Comparison of ENCODE assay signal across 24 mouse cellular contexts in genomic region chr11:46690136-46690535, GRCm38 (mm10). TPM values are rescaled to one million over a fixed set of nuclear protein-coding genes. Genes with fewer than 3 reads are reported as not detected.
DNase-seq lines count a peak whose midpoint lies in the region; ATAC-seq and TF ChIP-seq lines count a peak whose summit lies in the region.
"Had no signal": no experiment of that assay in that cellular context is flagged by ENCODE, and none has a peak within 500 bp of the region (broad histone marks: within the 10 kb centered on the region; RNA-seq: fewer than 3 reads in every experiment).

No protein-coding gene starts in this region.

- no peaks in the 10 kb centered on the region for H3K27me3 ChIP-seq in kidney, adult 2 months (replicated peaks; ENCODE audit: control insufficient read depth, insufficient read depth, low read length)
- H3K27me3 ChIP-seq in Patski = no peaks in the 10 kb centered on the region
- H3K27me3 ChIP-seq: CH12.LX had no signal

- H3K4me3 ChIP-seq in kidney, adult 2 months (ENCODE audit: insufficient read depth, low read depth, low read length) = no peak overlapping the region

- H3K27ac ChIP-seq in kidney, adult 2 months (ENCODE audit: insufficient read depth, low read depth, low read length) = peak overlapping the region; percentile 98

- H3K4me1 ChIP-seq in kidney, adult 2 months (ENCODE audit: control insufficient read depth, insufficient read depth, low read length) = peaks cover 16% of the 10 kb centered on the region

- WGBS in kidney, adult 2 months = 62% methylated on average over 2 of the region's 2 CpGs

- POLR2A ChIA-PET in Patski (lab: Charles Lee) = no interaction called here

- no peak for TF ChIP-seq CTCF in kidney, adult 2 months (conservative IDR thresholded peaks at IDR 0.05; ENCODE audit: insufficient read depth, insufficient read length, low read depth, low read length)
- no peak for TF ChIP-seq CTCF in Patski (IDR thresholded peaks at IDR 0.05)

- peak; percentile 18 for ATAC-seq in Patski
- ATAC-seq: activated CD4-positive, CD25-positive, alpha-beta regulatory T cell, adult 4 months; CD4-positive, CD25-positive, alpha-beta regulatory T cell, adult 4 months had no signal

- no peak for TF ChIP-seq POLR2A in kidney, adult 2 months (IDR thresholded peaks at IDR 0.05; ENCODE audit: low read depth, low read length)

- in situ Hi-C loops in Patski (cut with MboI; ENCODE audit: low pct_unique_long_range_greater_than_20kb) = loop anchor here (10.0 kb wide), 1 partner anchor 55 kb away; no protein-coding TSS in a partner anchor

- CTCF ChIA-PET in Patski (lab: Charles Lee) = no interaction called here

- H3K36me3 ChIP-seq in kidney, adult 2 months (ENCODE audit: control insufficient read depth, insufficient read depth, low read length) = no peaks in the 10 kb centered on the region; the same call in 1 of the 2 replicates
- H3K36me3 ChIP-seq: G1E had no signal

- peak; percentile 61 for DNase-seq in kidney, adult 2 months
- no peak for DNase-seq in kidney, postnatal 25 days
- peak; percentile 67 for DNase-seq in kidney, adult 9 months
- DNase-seq in kidney, postnatal 4 days = no peak
- DNase-seq in Patski (ENCODE audit: low read depth, low spot score) = no peak
- DNase-seq in MN1 (ENCODE audit: low spot score) = no peak
- DNase-seq: adrenal gland, adult 2 months; adrenal gland, adult 8-10 months; adrenal gland, postnatal 10 days; adrenal gland, postnatal 14 days; adrenal gland, postnatal 25 days; adrenal gland, postnatal 36 days; B cell, adult 2 months; cerebellum, adult 11 months; cerebellum, adult 11-12 months; cerebellum, adult 18-20 months; cerebellum, adult 2 months; cerebellum, adult 8-10 months had no signal

RNA-seq across cellular contexts. Expression of gene Timd2, which starts 16.7 kb away (rescaled TPM):
- polyA plus RNA-seq in kidney, adult 2 months (2012; rRNA removed) = 7.5 and 10.1 TPM in 2 replicates
- 9.1 TPM for polyA plus RNA-seq in Patski (2021)
- polyA plus RNA-seq: adrenal gland, adult 2 months; brain, embryonic 14.5 days; C2C12; cerebellum, adult 2 months; G1E had no signal

RNA-seq across cellular contexts. Expression of gene Havcr1, which starts 44.7 kb away (rescaled TPM):
- 23.4 and 31.7 TPM in 2 replicates for polyA plus RNA-seq in kidney, adult 2 months (2012; rRNA removed)
- 810 TPM for polyA plus RNA-seq in Patski (2021)
- polyA plus RNA-seq: activated CD4-positive, CD25-positive, alpha-beta regulatory T cell, adult 4 months; adrenal gland, adult 2 months; C2C12; cerebellum, adult 2 months; G1E had no signal

Comparison
In these comparisons a context has a peak if more than half of its experiments do, and no peak if none do; other contexts are left out.
1. DNase-seq: peak in kidney, adult 2 months (single experiment) and kidney, adult 9 months (single experiment); none in kidney, postnatal 25 days (0 of 2), kidney, postnatal 4 days (0 of 2), Patski (single experiment) and MN1 (single experiment).
2. RNA of gene Havcr1, which starts 44.7 kb away (polyA plus RNA-seq): 810 TPM in Patski (single experiment); 23.4 to 31.7 TPM in kidney, adult 2 months; every median in the first group is over 10 times any median in the second.